Mouse (Mus musculus) heart, postnatal 0 days (tissue): ENCODE data around the gene Cd63. TPM values are rescaled to one million over a fixed set of nuclear protein-coding genes. Genes with fewer than 3 reads are reported as not detected.

Source experiments
- ATAC-seq: fragments of 200-750 bp; cut with Nextera tagmentation; 2 replicates; pipeline ENCODE4 v1.8.0; 2017; ENCODE audit warnings: low read depth, moderate number of reproducible peaks, moderate library complexity; ENCODE audit not compliant: insufficient read depth
- DNase-seq: peaks from one replicate; pipeline ENCODE4 v3.0.0-alpha.2; 2016; ENCODE audit warnings: low spot score
- H3K27ac ChIP-seq: fragments of 300-500 bp; sonication (generic); 2 replicates; pipeline ENCODE4 v1.5.1; 2014; ENCODE audit warnings: low read depth, mild to moderate bottlenecking
- H3K27me3 ChIP-seq: fragments of 300-500 bp; sonication (generic); 2 replicates; pipeline ENCODE4 v1.6.1; 2014; ENCODE audit warnings: low read length, mixed read lengths; ENCODE audit not compliant: control insufficient read depth, insufficient read depth
- H3K36me3 ChIP-seq: fragments of 300-500 bp; sonication (generic); replicated peaks from 2 replicates; pipeline ENCODE4 v1.6.1; 2014; ENCODE audit warnings: low read length, mixed read lengths; ENCODE audit not compliant: control insufficient read depth, insufficient read depth
- H3K4me1 ChIP-seq: fragments of 300-500 bp; sonication (generic); 2 replicates; pipeline ENCODE4 v1.6.1; 2014; ENCODE audit warnings: antibody characterized with exemption; ENCODE audit not compliant: control insufficient read depth, insufficient read depth
- H3K4me2 ChIP-seq: fragments of 300-500 bp; sonication (generic); 2 replicates; pipeline ENCODE4 v1.6.1; 2014; ENCODE audit warnings: low read depth, mild to moderate bottlenecking, low read length, moderate library complexity
- H3K4me3 ChIP-seq: fragments of 300-500 bp; sonication (generic); 2 replicates; pipeline ENCODE4 v1.5.1; 2014; ENCODE audit warnings: low read depth, low read length
- H3K9ac ChIP-seq: fragments of 300-500 bp; sonication (generic); replicated peaks from 2 replicates; pipeline ENCODE4 v1.6.1; 2014; ENCODE audit warnings: low read depth, low read length, mixed read lengths
- H3K9me3 ChIP-seq: fragments of 300-500 bp; sonication (generic); replicated peaks from 2 replicates; pipeline ENCODE4 v1.6.1; 2016; ENCODE audit warnings: low read length; ENCODE audit not compliant: control insufficient read depth
- CTCF ChIP-seq: IDR thresholded peaks from 2 replicates; pipeline ENCODE4 v1.5.1; 2016; ENCODE audit warnings: antibody characterized with exemption, control low read depth, low read depth
- EP300 ChIP-seq: IDR thresholded peaks from 2 replicates; pipeline ENCODE4 v1.6.1; 2016; ENCODE audit warnings: antibody characterized with exemption, low read depth
- WGBS: fragments of 180-500 bp; shearing (Covaris S2); extraction: QIAGEN DNeasy Blood & Tissue Kit; methylation state at CpG from one replicate; pipeline ENCODE4 v1.1.7; 2014; 5-methylcytosine and 5-hydroxymethylcytosine counted together
- polyA plus RNA-seq: library from polyadenylated mRNA; unstranded; fragments of >200 nt; fragmentation: Nextera tagmentation; extraction: Ambion mirVana; gene quantifications from 2 replicates; pipeline ENCODE4 v1.2.1, GENCODE M21; 2015
- total RNA-seq: library from RNA; depleted of rRNA; stranded (reverse); fragments of >200 nt; gene quantifications from 2 replicates; pipeline ENCODE4 v1.2.3, GENCODE M21; 2014; ENCODE audit warnings: low replicate concordance

Cd63 gene
- total and polyA plus RNA-seq, 2 experiments from 2014 or later: 72.6 to 381 TPM

DNA sequence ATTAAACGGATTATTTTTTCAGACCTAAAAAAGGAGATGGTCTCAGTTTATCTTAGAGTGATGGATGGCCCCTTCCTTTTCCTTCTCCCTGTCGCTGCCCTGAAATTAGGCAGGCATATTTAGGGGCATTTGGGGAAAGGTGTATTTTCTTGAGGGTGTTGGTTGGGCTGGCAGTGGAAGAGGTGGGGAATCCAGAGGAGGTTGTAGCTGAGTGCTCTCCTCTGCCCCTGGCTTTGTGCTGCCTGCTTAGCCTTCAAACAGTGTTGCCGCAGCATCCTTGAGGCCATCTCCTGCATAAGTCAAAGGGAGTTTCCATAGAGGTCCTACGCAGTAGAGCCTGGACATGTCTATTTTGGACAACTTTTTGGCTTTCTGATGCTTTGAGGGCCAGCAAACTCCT lies 12.0 kb downstream of the Cd63 start:
- Histone ChIP-seq H3K36me3 (peaks cover 30% of the 10 kb centered on the region), H3K4me1 (peaks cover 6% of the 10 kb centered on the region), H3K9ac (no peak overlapping the region), H3K9me3 (no peaks in the 10 kb centered on the region), H3K4me2 (no peak overlapping the region), H3K4me3 (no peak overlapping the region), H3K27me3 (no peaks in the 10 kb centered on the region), H3K27ac (no peak overlapping the region)
- TF ChIP-seq CTCF: no peak
- DNase-seq (no peak), ATAC-seq (no peak)
- WGBS: 72% methylated on average over 4 of the region's 4 CpGs

- DNase-seq: peak; percentile 81
- Histone ChIP-seq H3K9me3 (no peaks in the 10 kb centered on the region), H3K27ac (no peak overlapping the region), H3K4me1 (peaks cover 6% of the 10 kb centered on the region), H3K9ac (no peak overlapping the region), H3K36me3 (peaks cover 34% of the 10 kb centered on the region), H3K27me3 (no peaks in the 10 kb centered on the region), H3K4me3 (no peak overlapping the region), H3K4me2 (no peak overlapping the region)
- WGBS: 8% methylated on average over 5 of the region's 5 CpGs
- peak; percentile 16; the same call in 1 of the 2 replicates for ATAC-seq
- TF ChIP-seq EP300 (no peak; the same call in 1 of the 2 replicates), CTCF (peak; percentile 99)
Observed at GRCm38 (mm10) chr10:128913219-128913618, 12.4 kb downstream of the Cd63 start.

DNA sequence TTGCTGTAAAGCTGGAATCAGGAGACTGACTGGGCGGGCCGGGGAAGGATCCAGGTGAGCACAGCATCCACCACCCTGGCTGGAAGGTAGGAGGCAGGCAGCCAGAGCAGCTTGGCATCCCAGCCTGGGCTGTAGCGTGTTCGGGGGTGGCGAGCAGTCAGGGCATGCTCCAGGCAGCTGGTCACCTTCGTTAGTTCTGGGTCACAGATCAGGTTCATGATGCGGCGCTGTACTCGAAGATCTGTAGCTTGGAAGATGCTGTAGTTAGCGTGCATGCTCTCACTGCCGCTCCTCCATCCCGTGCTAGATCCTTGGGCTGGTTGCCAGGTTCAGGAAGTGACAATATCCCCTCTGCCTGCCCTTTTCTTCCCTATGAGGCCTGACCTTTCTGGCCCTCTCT lies 12.9 kb downstream of the Cd63 start:
- no peak overlapping the region for H3K4me3 ChIP-seq
- no peak overlapping the region for H3K9ac ChIP-seq
- H3K36me3 ChIP-seq: peaks cover 34% of the 10 kb centered on the region
- H3K4me2 ChIP-seq: no peak overlapping the region
- no peak overlapping the region for H3K27ac ChIP-seq
- TF ChIP-seq CTCF (no peak), EP300 (no peak)
- no peaks in the 10 kb centered on the region for H3K27me3 ChIP-seq
- no peaks in the 10 kb centered on the region for H3K9me3 ChIP-seq
- ATAC-seq (no peak), DNase-seq (no peak)
- WGBS: 78% methylated on average over 12 of the region's 12 CpGs
- H3K4me1 ChIP-seq: peaks cover 6% of the 10 kb centered on the region

- Histone ChIP-seq H3K27ac (no peak overlapping the region), H3K4me3 (no peak overlapping the region), H3K36me3 (peaks cover 34% of the 10 kb centered on the region), H3K27me3 (no peaks in the 10 kb centered on the region), H3K9me3 (no peaks in the 10 kb centered on the region), H3K4me2 (no peak overlapping the region), H3K9ac (no peak overlapping the region), H3K4me1 (no peaks in the 10 kb centered on the region)
- TF ChIP-seq CTCF (peak; percentile 34; the same call in 1 of the 2 replicates), EP300 (no peak)
- ATAC-seq: no peak
- WGBS: 88% methylated on average over 2 of the region's 2 CpGs
- DNase-seq: no peak
Observed at GRCm38 (mm10) chr10:128915550-128915949, 14.8 kb downstream of the Cd63 start.

- Histone ChIP-seq H3K27me3 (no peaks in the 10 kb centered on the region), H3K27ac (no peak overlapping the region), H3K4me1 (0 out of 2 replicates have a peak, but pooled peaks cover under 1% of the 10 kb centered on the region), H3K9me3 (no peaks in the 10 kb centered on the region), H3K36me3 (peaks cover 34% of the 10 kb centered on the region), H3K4me3 (no peak overlapping the region), H3K4me2 (no peak overlapping the region), H3K9ac (no peak overlapping the region)
- no peak for DNase-seq
- ATAC-seq: no peak
- 86% methylated on average over 3 of the region's 3 CpGs for WGBS
- TF ChIP-seq CTCF: no peak
- no peak for TF ChIP-seq EP300
Observed at GRCm38 (mm10) chr10:128916665-128917064, 15.9 kb downstream of the Cd63 start.

GRCm38 (mm10) chr10:128917400-128917799 lies 16.6 kb downstream of the Cd63 start:
- Histone ChIP-seq H3K4me1 (peaks cover 7% of the 10 kb centered on the region), H3K4me3 (no peak overlapping the region), H3K27ac (no peak overlapping the region), H3K4me2 (no peak overlapping the region), H3K36me3 (peaks cover 32% of the 10 kb centered on the region), H3K9ac (no peak overlapping the region), H3K9me3 (no peaks in the 10 kb centered on the region), H3K27me3 (no peaks in the 10 kb centered on the region)
- 87% methylated on average over 6 of the region's 6 CpGs for WGBS
- DNase-seq (no peak), ATAC-seq (no peak)
- TF ChIP-seq EP300: no peak
- TF ChIP-seq CTCF: no peak
